Mouse (Mus musculus) C2C12 (cell line): Measurements from ENCODE around the gene Larp4b. TPM values are rescaled to one million over a fixed set of nuclear protein-coding genes. Genes with fewer than 3 reads are reported as not detected.

Source experiments
- H3K27me3 ChIP-seq: one replicate; pipeline ENCODE4 v1.6.1; 2011; ENCODE audit not compliant: control insufficient read depth, insufficient read depth, insufficient read length
- H3K36me3 ChIP-seq: one replicate; pipeline ENCODE4 v1.6.1; 2011; ENCODE audit not compliant: control insufficient read depth, insufficient read depth
- H3K4me3 ChIP-seq: one replicate; pipeline ENCODE4 v1.5.1; 2011; ENCODE audit warnings: mild to moderate bottlenecking, control low read depth; ENCODE audit not compliant: poor library complexity, insufficient read depth, severe bottlenecking
- H3K79me2 ChIP-seq: one replicate; pipeline ENCODE4 v1.6.1; 2011; ENCODE audit not compliant: control insufficient read depth, insufficient read depth
- H3K79me3 ChIP-seq: one replicate; pipeline ENCODE4 v1.6.1; 2011; ENCODE audit warnings: low read depth, control low read depth
- H3ac ChIP-seq: one replicate; pipeline ENCODE3; 2011; ENCODE audit warnings: low read depth; ENCODE audit not compliant: control insufficient read depth, insufficient read length
- CEBPB ChIP-seq: IDR thresholded peaks from one replicate; pipeline ENCODE4 v1.6.1; 2011; ENCODE audit warnings: low read depth, mild to moderate bottlenecking, control low read depth, moderate library complexity
- CTCF ChIP-seq: IDR thresholded peaks from one replicate; pipeline ENCODE4 v1.5.1; 2011; ENCODE audit not compliant: control insufficient read depth, insufficient read depth, insufficient read length
- FOSL1 ChIP-seq: IDR thresholded peaks from one replicate; pipeline ENCODE4 v1.8.0; 2011; ENCODE audit warnings: mild to moderate bottlenecking, low read length; ENCODE audit not compliant: poor library complexity, insufficient read depth, severe bottlenecking
- MAX ChIP-seq: IDR thresholded peaks from one replicate; pipeline ENCODE4 v1.6.1; 2011; ENCODE audit warnings: mild to moderate bottlenecking, control low read depth
- MYOD1 ChIP-seq: IDR thresholded peaks from one replicate; pipeline ENCODE4 v1.6.1; 2011; ENCODE audit warnings: low read depth; ENCODE audit not compliant: control insufficient read depth, insufficient read length
- MYOG ChIP-seq: IDR thresholded peaks from one replicate; pipeline ENCODE4 v1.6.1; 2011; ENCODE audit not compliant: control insufficient read depth, insufficient read length; ENCODE audit errors: extremely low read depth
- USF1 ChIP-seq: IDR thresholded peaks from one replicate; pipeline ENCODE4 v1.6.1; 2011; ENCODE audit warnings: low read depth, mild to moderate bottlenecking, control low read depth, moderate library complexity
- polyA plus RNA-seq: library from polyadenylated mRNA; unstranded; fragments of >200 nt; fragmentation: generic; extraction: Trizol; gene quantifications from one replicate; pipeline ENCODE4 v1.2.1, GENCODE M21; 2012; ENCODE audit warnings: missing spikeins

Gene Larp4b
- polyA plus RNA-seq, 1 experiment = 15.2 TPM

GRCm38 (mm10) chr13:9061394-9061793, 32.3 kb upstream of the Larp4b start:
- TF ChIP-seq MAX (no peak), CTCF (no peak), CEBPB (no peak), FOSL1 (no peak), USF1 (no peak), MYOG (no peak), MYOD1 (no peak)
- H3K79me2 ChIP-seq = no peaks in the 10 kb centered on the region

GRCm38 (mm10) chr13:9064196-9064595, 29.5 kb upstream of the Larp4b start:
- Histone ChIP-seq H3K27me3 (no peaks in the 10 kb centered on the region), H3K79me3 (no peaks in the 10 kb centered on the region), H3K79me2 (no peaks in the 10 kb centered on the region), H3K36me3 (no peaks in the 10 kb centered on the region), H3K4me3 (no peak overlapping the region), H3ac (no peak overlapping the region)
- TF ChIP-seq FOSL1 = no peak
- no peak for TF ChIP-seq CTCF
- no peak for TF ChIP-seq USF1
- TF ChIP-seq CEBPB = no peak
- TF ChIP-seq MYOD1 = no peak
- no peak for TF ChIP-seq MYOG
- TF ChIP-seq MAX = no peak

More at GRCm38 (mm10) chr13:9061394-9061793, 32.3 kb upstream of the Larp4b start:
- no peak overlapping the region for H3ac ChIP-seq
- no peaks in the 10 kb centered on the region for H3K27me3 ChIP-seq
- no peak overlapping the region for H3K4me3 ChIP-seq
- no peaks in the 10 kb centered on the region for H3K36me3 ChIP-seq
- H3K79me3 ChIP-seq = no peaks in the 10 kb centered on the region

- no peaks in the 10 kb centered on the region for H3K79me2 ChIP-seq
- no peaks in the 10 kb centered on the region for H3K79me3 ChIP-seq
- H3K36me3 ChIP-seq = no peaks in the 10 kb centered on the region
- TF ChIP-seq USF1 (no peak), MYOD1 (no peak), MAX (no peak), FOSL1 (no peak), CEBPB (no peak), MYOG (no peak), CTCF (no peak)
- no peak overlapping the region for H3ac ChIP-seq
- no peak overlapping the region for H3K4me3 ChIP-seq
- H3K27me3 ChIP-seq = peaks cover 8% of the 10 kb centered on the region
Measured at GRCm38 (mm10) chr13:9066107-9066506, 27.6 kb upstream of the Larp4b start.

- no peak for TF ChIP-seq MYOG
- TF ChIP-seq CTCF = no peak
- TF ChIP-seq MAX = no peak
- TF ChIP-seq FOSL1 = no peak
- no peak for TF ChIP-seq USF1
- TF ChIP-seq CEBPB = no peak
- no peak for TF ChIP-seq MYOD1
- no peaks in the 10 kb centered on the region for H3K36me3 ChIP-seq
- no peaks in the 10 kb centered on the region for H3K79me2 ChIP-seq
- H3ac ChIP-seq = no peak overlapping the region
- peaks cover 13% of the 10 kb centered on the region for H3K27me3 ChIP-seq
- H3K4me3 ChIP-seq = no peak overlapping the region
- no peaks in the 10 kb centered on the region for H3K79me3 ChIP-seq
Measured at GRCm38 (mm10) chr13:9071008-9071407, 22.7 kb upstream of the Larp4b start.

- H3K79me2 ChIP-seq = no peaks in the 10 kb centered on the region
- no peaks in the 10 kb centered on the region for H3K36me3 ChIP-seq
- H3ac ChIP-seq = no peak overlapping the region
- no peaks in the 10 kb centered on the region for H3K79me3 ChIP-seq
- H3K4me3 ChIP-seq = no peak overlapping the region
- peaks cover 13% of the 10 kb centered on the region for H3K27me3 ChIP-seq
- TF ChIP-seq CEBPB = no peak
- TF ChIP-seq USF1 = no peak
- TF ChIP-seq MYOG = no peak
- no peak for TF ChIP-seq CTCF
- no peak for TF ChIP-seq FOSL1
- TF ChIP-seq MYOD1 = no peak
- no peak for TF ChIP-seq MAX
Measured at GRCm38 (mm10) chr13:9073818-9074217, 19.9 kb upstream of the Larp4b start.

- H3K4me3 ChIP-seq = no peak overlapping the region
- peaks cover 5% of the 10 kb centered on the region for H3K27me3 ChIP-seq
- no peaks in the 10 kb centered on the region for H3K79me2 ChIP-seq
- H3K36me3 ChIP-seq = no peaks in the 10 kb centered on the region
- TF ChIP-seq CTCF (no peak), FOSL1 (no peak), MYOD1 (no peak), USF1 (no peak), MAX (no peak), MYOG (no peak), CEBPB (no peak)
- no peak overlapping the region for H3ac ChIP-seq
- H3K79me3 ChIP-seq = no peaks in the 10 kb centered on the region
Measured at GRCm38 (mm10) chr13:9075825-9076592, 17.7 kb upstream of the Larp4b start.
